Mouse (Mus musculus) testis, adult 2 months (tissue): ENCODE data around the gene Saa2.

ENCODE experiments used
- CTCF ChIP-seq: fragments of 200-500 bp; IDR thresholded peaks from 2 replicates; pipeline ENCODE4 v1.5.1; 2012; ENCODE audit warnings: low read depth, mild to moderate bottlenecking, inconsistent platforms, low read length, moderate library complexity; ENCODE audit not compliant: control insufficient read depth, insufficient read depth, insufficient replicate concordance
- POLR2A ChIP-seq: fragments of 200-500 bp; IDR thresholded peaks from 2 replicates; pipeline ENCODE4 v1.6.1; 2012; ENCODE audit warnings: low read depth, mild to moderate bottlenecking, inconsistent platforms, low read length, moderate library complexity; ENCODE audit not compliant: control insufficient read depth

- TF ChIP-seq CTCF (no peak), POLR2A (no peak)
Measured at GRCm38 (mm10) chr7:46748459-46748858, 3.1 kb upstream of the Saa2 start.
